Mouse (Mus musculus): ENCODE data around the gene Atg7. TPM values are rescaled to one million over a fixed set of nuclear protein-coding genes. Genes with fewer than 3 reads are reported as not detected.

Atg7 gene
- polyA plus RNA-seq, 1 experiment from 2014 or later = 21.0 TPM

DNA sequence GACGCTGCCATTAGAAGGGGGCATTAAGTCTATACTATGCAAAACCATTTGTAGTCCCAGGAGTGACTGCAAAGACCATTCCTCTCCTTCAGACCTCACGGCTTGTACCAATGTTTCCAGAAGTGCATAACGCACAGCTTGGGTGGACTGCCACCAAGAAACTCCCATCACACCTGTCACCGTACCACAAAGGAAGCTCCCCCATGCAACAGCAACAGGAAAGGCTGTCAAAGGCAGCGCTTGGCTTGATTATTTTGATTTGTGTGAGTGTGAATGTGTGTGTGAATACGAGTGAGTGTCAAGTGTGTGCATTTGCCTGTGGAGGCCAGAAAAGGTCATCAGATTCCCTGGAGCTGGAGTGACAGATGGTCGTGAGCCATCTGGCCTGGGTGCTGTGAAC lies 252.3 kb downstream of the Atg7 start:
- Histone ChIP-seq H3K4me1 (peaks cover 65% of the 10 kb centered on the region), H3K27ac (replicated peaks) (0 out of 2 replicates have a peak overlapping the region, but pooled peaks have one; percentile 44), H3K27me3 (no peaks in the 10 kb centered on the region), H3K9me3 (replicated peaks) (no peaks in the 10 kb centered on the region), H3K36me3 (peaks cover 8% of the 10 kb centered on the region; the same call in 1 of the 2 replicates), H3K9ac (no peak overlapping the region), H3K4me3 (replicated peaks) (no peak overlapping the region), H3K4me2 (replicated peaks) (no peak overlapping the region)
- WGBS = 91% methylated on average over 7 of the region's 7 CpGs
- no peak for ATAC-seq (ENCODE audit: insufficient number of reproducible peaks, low FRiP score, low TSS enrichment, low read depth)

GRCm38 (mm10) chr6:114896281-114896680 lies 253.4 kb downstream of the Atg7 start:
- Histone ChIP-seq H3K4me2 (replicated peaks) (no peak overlapping the region), H3K4me3 (replicated peaks) (no peak overlapping the region), H3K27me3 (no peaks in the 10 kb centered on the region), H3K9ac (no peak overlapping the region), H3K9me3 (replicated peaks) (no peaks in the 10 kb centered on the region), H3K4me1 (peaks cover 65% of the 10 kb centered on the region), H3K27ac (replicated peaks) (no peak overlapping the region), H3K36me3 (peaks cover 6% of the 10 kb centered on the region; the same call in 1 of the 2 replicates)
- ATAC-seq (ENCODE audit: insufficient number of reproducible peaks, low FRiP score, low TSS enrichment, low read depth) = no peak
- WGBS = 86% methylated on average over 2 of the region's 2 CpGs

DNA sequence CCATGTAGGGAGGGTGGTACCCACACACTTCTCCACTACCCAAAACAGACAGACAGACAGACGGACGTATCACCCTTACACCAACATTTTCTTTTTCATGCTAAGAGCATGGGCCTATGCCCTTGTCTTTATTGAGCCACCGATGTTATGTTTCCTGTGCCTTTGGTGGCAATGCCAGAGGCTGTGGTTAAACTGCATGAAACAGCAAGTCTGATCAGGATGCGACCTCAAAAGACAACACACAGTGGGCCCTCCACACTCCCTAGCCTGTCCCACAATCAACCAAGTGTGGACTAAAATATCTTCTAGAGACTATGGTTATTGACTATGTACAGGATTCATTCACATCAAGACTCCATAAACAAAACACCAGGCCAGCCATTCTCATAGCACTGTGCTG lies 256.1 kb downstream of the Atg7 start:
- 84% methylated on average over 4 of the region's 4 CpGs for WGBS
- H3K9ac ChIP-seq = no peak overlapping the region
- peaks cover 6% of the 10 kb centered on the region; the same call in 1 of the 2 replicates for H3K36me3 ChIP-seq
- no peak for ATAC-seq (ENCODE audit: insufficient number of reproducible peaks, low FRiP score, low TSS enrichment, low read depth)
- H3K4me2 ChIP-seq (replicated peaks) = no peak overlapping the region
- H3K9me3 ChIP-seq (replicated peaks) = no peaks in the 10 kb centered on the region
- H3K4me1 ChIP-seq = peaks cover 65% of the 10 kb centered on the region
- peak overlapping the region; percentile 83; the same call in 1 of the 2 replicates for H3K27ac ChIP-seq (replicated peaks)
- no peak overlapping the region for H3K4me3 ChIP-seq (replicated peaks)
- H3K27me3 ChIP-seq = no peaks in the 10 kb centered on the region

DNA sequence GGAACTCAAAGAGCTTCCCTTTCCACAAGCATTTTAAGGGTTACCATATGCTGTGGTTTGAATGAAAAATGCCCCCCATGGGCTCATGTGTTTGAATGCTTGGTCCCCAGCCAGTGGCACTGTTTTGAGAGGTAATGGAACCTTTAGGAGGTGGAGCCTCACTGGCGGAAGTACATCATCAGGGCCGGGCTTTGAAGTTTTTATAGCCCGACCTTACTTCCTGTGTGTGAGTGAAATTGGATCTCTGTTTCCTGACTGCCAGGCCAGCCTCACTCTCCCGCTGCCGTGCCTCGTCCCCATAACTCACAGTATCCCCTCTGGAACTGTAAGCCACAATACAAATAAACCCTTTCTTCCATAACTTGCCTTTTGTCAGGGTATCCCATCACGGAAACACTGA lies 256.8 kb downstream of the Atg7 start:
- 8% methylated on average over 7 of the region's 7 CpGs for WGBS
- Histone ChIP-seq H3K27ac (replicated peaks) (peak overlapping the region; percentile 83), H3K4me2 (replicated peaks) (peak overlapping the region; percentile 31), H3K4me1 (peaks cover 65% of the 10 kb centered on the region), H3K9me3 (replicated peaks) (no peaks in the 10 kb centered on the region), H3K4me3 (replicated peaks) (peak overlapping the region; percentile 11; the same call in 1 of the 2 replicates), H3K9ac (no peak overlapping the region), H3K36me3 (peaks cover 6% of the 10 kb centered on the region; the same call in 1 of the 2 replicates), H3K27me3 (no peaks in the 10 kb centered on the region)
- ATAC-seq (ENCODE audit: insufficient number of reproducible peaks, low FRiP score, low TSS enrichment, low read depth) = 0 out of 2 replicates have a peak, but pooled peaks have one; percentile 27

- peak overlapping the region; percentile 31 for H3K4me2 ChIP-seq (replicated peaks)
- peaks cover 61% of the 10 kb centered on the region for H3K4me1 ChIP-seq
- H3K27me3 ChIP-seq = no peaks in the 10 kb centered on the region
- ATAC-seq (ENCODE audit: insufficient number of reproducible peaks, low FRiP score, low TSS enrichment, low read depth) = no peak
- H3K4me3 ChIP-seq (replicated peaks) = peak overlapping the region; percentile 11; the same call in 1 of the 2 replicates
- H3K27ac ChIP-seq (replicated peaks) = peak overlapping the region; percentile 83
- H3K9ac ChIP-seq = no peak overlapping the region; the same call in 1 of the 2 replicates
- WGBS = 26% methylated on average over 10 of the region's 10 CpGs
- H3K9me3 ChIP-seq (replicated peaks) = no peaks in the 10 kb centered on the region
- H3K36me3 ChIP-seq = peaks cover 6% of the 10 kb centered on the region; the same call in 1 of the 2 replicates
These were observed 257.3 kb downstream of the Atg7 start for GRCm38 (mm10) chr6:114900194-114900593.

GRCm38 (mm10) chr6:114901321-114901824 lies 258.5 kb downstream of the Atg7 start:
- no peaks in the 10 kb centered on the region for H3K27me3 ChIP-seq
- no peak overlapping the region for H3K4me3 ChIP-seq (replicated peaks)
- peak overlapping the region; percentile 1; the same call in 1 of the 2 replicates for H3K4me2 ChIP-seq (replicated peaks)
- no peaks in the 10 kb centered on the region for H3K9me3 ChIP-seq (replicated peaks)
- 6% methylated on average over 12 of the region's 12 CpGs for WGBS
- H3K36me3 ChIP-seq = peaks cover 6% of the 10 kb centered on the region; the same call in 1 of the 2 replicates
- H3K4me1 ChIP-seq = peaks cover 66% of the 10 kb centered on the region
- no peak overlapping the region for H3K9ac ChIP-seq
- peak overlapping the region; percentile 73 for H3K27ac ChIP-seq (replicated peaks)
- peak; percentile 44; the same call in 1 of the 2 replicates for ATAC-seq (ENCODE audit: insufficient number of reproducible peaks, low FRiP score, low TSS enrichment, low read depth)

GRCm38 (mm10) chr6:114901921-114902320 lies 259.0 kb downstream of the Atg7 start:
- peak overlapping the region; percentile 73 for H3K27ac ChIP-seq (replicated peaks)
- no peaks in the 10 kb centered on the region for H3K27me3 ChIP-seq
- no peak overlapping the region for H3K4me3 ChIP-seq (replicated peaks)
- peaks cover 3% of the 10 kb centered on the region; the same call in 1 of the 2 replicates for H3K36me3 ChIP-seq
- no peak for ATAC-seq (ENCODE audit: insufficient number of reproducible peaks, low FRiP score, low TSS enrichment, low read depth)
- H3K4me1 ChIP-seq = peaks cover 71% of the 10 kb centered on the region
- H3K4me2 ChIP-seq (replicated peaks) = peak overlapping the region; percentile 1; the same call in 1 of the 2 replicates
- no peaks in the 10 kb centered on the region for H3K9me3 ChIP-seq (replicated peaks)
- 29% methylated on average over 4 of the region's 4 CpGs for WGBS
- H3K9ac ChIP-seq = no peak overlapping the region

DNA sequence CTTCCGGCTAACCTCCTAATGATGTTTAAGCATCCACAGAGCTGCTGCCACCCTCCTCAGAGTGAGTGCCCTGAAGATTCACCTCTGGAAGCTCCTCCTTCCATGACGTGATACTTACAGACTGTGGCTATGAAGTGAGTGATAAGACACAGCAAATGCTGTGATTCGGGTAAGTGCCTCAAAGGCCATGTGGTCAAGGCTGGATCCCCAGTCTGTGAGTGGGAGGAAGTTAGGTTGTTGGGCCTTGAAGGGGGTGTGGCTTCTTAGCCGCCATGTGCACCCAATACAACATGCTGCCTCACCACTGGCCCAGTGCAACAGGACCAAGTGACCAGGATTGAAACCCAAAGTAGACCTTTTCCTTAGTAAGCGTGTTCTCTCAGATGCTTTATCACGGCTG lies 261.3 kb downstream of the Atg7 start:
- Histone ChIP-seq H3K4me3 (replicated peaks) (no peak overlapping the region), H3K9me3 (replicated peaks) (no peaks in the 10 kb centered on the region), H3K27ac (replicated peaks) (no peak overlapping the region), H3K36me3 (no peaks in the 10 kb centered on the region), H3K27me3 (no peaks in the 10 kb centered on the region), H3K4me2 (replicated peaks) (no peak overlapping the region), H3K9ac (no peak overlapping the region), H3K4me1 (peaks cover 82% of the 10 kb centered on the region)
- ATAC-seq (ENCODE audit: insufficient number of reproducible peaks, low FRiP score, low TSS enrichment, low read depth) = no peak
- 68% methylated on average over 6 of the region's 6 CpGs for WGBS

DNA sequence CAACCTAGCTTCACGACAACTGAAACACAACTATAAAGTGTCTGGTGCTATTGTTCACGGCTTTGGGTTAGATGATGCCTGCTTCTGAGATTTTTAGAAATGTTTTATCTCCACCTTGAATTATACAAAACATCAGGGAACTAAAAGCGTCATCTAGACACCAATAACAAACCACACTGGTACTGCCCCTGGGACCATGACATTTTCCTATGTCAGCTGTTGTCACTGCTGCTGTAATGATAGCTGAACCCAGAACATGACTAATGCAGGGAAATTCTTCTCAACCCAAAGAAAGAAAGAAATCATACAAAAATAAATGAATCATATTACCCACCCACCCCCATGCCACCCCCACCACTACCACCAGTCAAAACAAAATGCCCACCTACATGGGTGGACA lies 261.9 kb downstream of the Atg7 start:
- ATAC-seq (ENCODE audit: insufficient number of reproducible peaks, low FRiP score, low TSS enrichment, low read depth) = no peak
- no peak overlapping the region for H3K4me2 ChIP-seq (replicated peaks)
- peaks cover 76% of the 10 kb centered on the region for H3K4me1 ChIP-seq
- no peaks in the 10 kb centered on the region for H3K9me3 ChIP-seq (replicated peaks)
- no peak overlapping the region for H3K9ac ChIP-seq
- no peaks in the 10 kb centered on the region for H3K36me3 ChIP-seq
- no peak overlapping the region for H3K27ac ChIP-seq (replicated peaks)
- no peak overlapping the region for H3K4me3 ChIP-seq (replicated peaks)
- 93% methylated on average over 3 of the region's 3 CpGs for WGBS
- no peaks in the 10 kb centered on the region for H3K27me3 ChIP-seq

DNA sequence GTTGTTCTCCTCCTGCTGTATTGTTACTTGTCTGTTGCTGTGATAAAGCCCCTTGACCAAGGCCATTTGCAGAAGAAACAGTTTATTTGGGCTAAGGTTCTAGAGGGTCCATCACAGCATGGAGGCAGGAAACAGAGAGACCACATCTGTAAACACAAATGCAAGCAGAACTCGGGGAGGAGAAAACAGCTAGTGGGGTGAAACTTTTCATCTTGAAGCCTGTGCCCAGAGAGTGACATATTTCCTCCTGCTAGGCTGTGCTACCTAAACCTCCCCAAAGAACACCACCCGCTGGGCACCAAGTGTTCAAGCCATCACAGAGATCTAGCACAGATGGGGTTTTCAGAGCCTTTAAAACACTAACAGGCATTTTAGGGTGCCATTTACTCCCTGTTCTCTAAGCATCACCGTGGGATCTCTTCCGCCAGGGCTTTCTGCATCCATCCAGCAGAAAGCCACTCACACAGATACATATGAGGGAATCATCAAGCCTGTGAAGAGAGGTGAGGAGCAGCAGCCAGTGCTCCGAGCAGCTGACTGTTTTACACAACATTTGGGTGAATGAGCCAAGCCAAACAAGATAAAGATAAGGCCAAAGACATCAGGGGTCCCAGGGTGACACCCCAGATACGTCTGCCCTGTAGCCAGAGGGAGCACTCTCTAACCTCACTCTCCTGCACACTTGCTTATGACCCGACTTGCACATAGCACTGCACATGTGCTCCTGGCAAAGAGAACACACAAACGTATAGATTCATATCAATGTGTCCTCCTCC lies 262.5 kb downstream of the Atg7 start:
- 69% methylated on average over 8 of the region's 8 CpGs for WGBS
- H3K27me3 ChIP-seq = no peaks in the 10 kb centered on the region
- H3K4me2 ChIP-seq (replicated peaks) = no peak overlapping the region
- H3K9me3 ChIP-seq (replicated peaks) = no peaks in the 10 kb centered on the region
- H3K9ac ChIP-seq = no peak overlapping the region
- no peak for ATAC-seq (ENCODE audit: insufficient number of reproducible peaks, low FRiP score, low TSS enrichment, low read depth)
- peaks cover 70% of the 10 kb centered on the region for H3K4me1 ChIP-seq
- no peaks in the 10 kb centered on the region for H3K36me3 ChIP-seq
- H3K27ac ChIP-seq (replicated peaks) = no peak overlapping the region
- H3K4me3 ChIP-seq (replicated peaks) = no peak overlapping the region

GRCm38 (mm10) chr6:114906209-114906608 lies 263.3 kb downstream of the Atg7 start:
- Histone ChIP-seq H3K4me3 (replicated peaks) (no peak overlapping the region), H3K4me2 (replicated peaks) (no peak overlapping the region), H3K9ac (no peak overlapping the region), H3K36me3 (no peaks in the 10 kb centered on the region), H3K4me1 (peaks cover 63% of the 10 kb centered on the region), H3K27ac (replicated peaks) (no peak overlapping the region), H3K27me3 (no peaks in the 10 kb centered on the region), H3K9me3 (replicated peaks) (no peaks in the 10 kb centered on the region)
- 66% methylated on average over 5 of the region's 5 CpGs for WGBS
- ATAC-seq (ENCODE audit: insufficient number of reproducible peaks, low FRiP score, low TSS enrichment, low read depth) = no peak
